Mouse (Mus musculus): Measurements from ENCODE around the gene Zfyve27.

- TF ChIP-seq CTCF (IDR thresholded peaks at IDR 0.05; ENCODE audit: low read depth, low read length) (no peak), POLR2A (IDR thresholded peaks at IDR 0.05; ENCODE audit: borderline replicate concordance, low read depth, low read length) (no peak)
Observed at GRCm38 (mm10) chr19:42135070-42135469, 28.7 kb upstream of the Zfyve27 start.
